Mouse (Mus musculus) small intestine, adult 2 months (tissue): Measurements from ENCODE around the gene Hoxa9.

Source experiments
- CTCF ChIP-seq: fragments of 200-500 bp; IDR thresholded peaks from 2 replicates; pipeline ENCODE4 v1.5.1; 2012; ENCODE audit warnings: low read depth, mild to moderate bottlenecking, control low read depth, inconsistent platforms, low read length, moderate library complexity, mixed read lengths; ENCODE audit not compliant: insufficient replicate concordance, insufficient read length; ENCODE audit errors: extremely low read depth
- POLR2A ChIP-seq: fragments of 200-500 bp; IDR thresholded peaks from 2 replicates; pipeline ENCODE4 v1.6.1; 2012; ENCODE audit warnings: low read depth, mild to moderate bottlenecking, control low read depth, inconsistent platforms, low read length, moderate library complexity

GRCm38 (mm10) chr6:52220865-52221310 is 10.0 kb downstream of the Hoxa9 start:
- TF ChIP-seq CTCF (no peak), POLR2A (no peak)
